Mouse (Mus musculus) cerebellum, postnatal 10 days (tissue): ENCODE data around the gene Dhx36.

Experiments
- DNase-seq, 2 experiments: peaks; one replicate each; pipeline ENCODE4 v3.0.0; 2021; ENCODE audit warnings: mixed read lengths in 2 of 2

Dhx36 gene

DNA sequence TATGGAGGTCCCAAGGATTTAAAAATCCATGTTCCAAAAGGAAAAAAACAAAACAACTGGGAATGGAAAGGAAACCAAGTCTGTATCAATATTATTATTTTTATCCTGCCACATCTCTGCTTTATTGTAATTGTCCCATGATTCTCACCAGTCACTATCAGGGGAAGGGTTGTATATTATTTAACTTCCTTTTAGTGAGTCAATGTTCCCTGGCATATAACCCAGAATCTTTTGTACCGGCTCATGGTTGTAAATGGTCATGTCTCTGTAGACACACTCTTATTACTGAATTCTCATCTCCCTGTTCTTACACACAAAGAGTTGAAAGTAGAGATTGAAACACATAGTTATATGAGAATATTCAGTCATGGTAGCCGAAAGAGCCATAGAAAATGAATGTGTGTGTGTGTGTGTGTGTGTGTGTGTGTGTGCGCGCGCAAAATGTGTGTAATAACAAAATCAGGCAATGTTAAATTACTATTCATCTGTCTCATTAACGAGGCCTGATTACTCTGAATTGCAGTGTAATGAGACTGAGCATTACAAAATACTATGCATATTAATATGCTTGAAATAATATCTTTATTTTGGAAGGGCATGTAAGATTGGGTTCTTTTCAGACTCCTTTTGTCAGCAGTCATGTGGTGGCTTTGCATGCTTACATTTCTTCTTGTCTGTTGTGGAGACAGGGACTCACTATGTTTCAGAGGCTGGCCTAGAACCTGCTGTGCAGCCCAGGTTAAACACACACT, 88.2 kb downstream of the Dhx36 start:
- no peak for DNase-seq
